Mouse (Mus musculus): ENCODE results near the gene Pard3. TPM values are rescaled to one million over a fixed set of nuclear protein-coding genes. Genes with fewer than 3 reads are reported as not detected.

Pard3 gene
- total RNA-seq, 2 experiments from 2014 or later = 16.7 to 21.5 TPM

DNA sequence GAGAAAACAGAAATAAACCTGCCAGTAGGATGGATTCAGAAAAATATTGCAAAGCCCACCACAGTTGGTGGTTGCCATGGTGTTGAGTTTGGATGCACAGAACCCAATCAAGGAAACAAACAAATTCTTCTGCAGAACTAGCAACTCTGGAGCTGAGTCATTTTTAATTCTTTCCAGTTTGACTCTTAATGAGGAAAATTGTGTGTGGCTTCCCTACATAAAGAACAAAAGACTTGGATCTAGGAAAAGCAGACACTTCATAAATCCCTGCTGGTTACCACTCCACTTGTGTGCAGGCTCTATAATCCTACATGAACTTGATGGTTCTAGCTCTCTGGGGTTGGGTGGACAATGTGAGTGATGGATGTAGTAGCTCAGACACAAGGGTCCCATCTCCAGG lies 298.1 kb downstream of the Pard3 start:
- intact Hi-C loops (cut with DNase I) = no loop called here
- no peak for DNase-seq (ENCODE audit: low spot score in 2 of 2)

DNA sequence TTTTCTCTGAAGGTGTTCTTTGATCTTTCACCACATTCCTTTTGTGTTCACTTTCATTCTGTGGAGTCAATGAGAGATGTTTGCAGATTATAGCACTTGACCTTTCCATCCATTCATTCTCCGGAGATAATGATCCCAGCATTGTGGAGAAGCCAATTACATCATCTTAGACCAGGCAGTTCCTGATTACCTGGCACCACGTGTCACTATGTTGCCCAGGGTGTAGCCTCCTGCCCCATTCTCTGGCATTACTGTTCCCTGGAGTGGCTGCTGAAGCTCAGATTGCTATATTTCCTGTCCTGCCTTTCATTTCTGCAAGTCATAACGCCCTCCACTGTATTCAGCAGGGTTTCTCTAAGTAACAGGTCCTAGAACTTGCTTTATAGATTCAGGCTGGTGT lies 304.7 kb downstream of the Pard3 start:
- no peak for DNase-seq (ENCODE audit: low spot score in 2 of 2)
- intact Hi-C loops (cut with DNase I) = no loop called here

GRCm38 (mm10) chr8:127371326-127371949 lies 307.7 kb downstream of the Pard3 start:
- DNase-seq (ENCODE audit: low spot score in 2 of 2) = no peak
- intact Hi-C loops (cut with DNase I) = no loop called here

- DNase-seq (ENCODE audit: low spot score in 2 of 2) = no peak
- intact Hi-C loops (cut with DNase I) = no loop called here
Measured at GRCm38 (mm10) chr8:127377775-127378174, 314.1 kb downstream of the Pard3 start.

GRCm38 (mm10) chr8:127378994-127379858 lies 315.5 kb downstream of the Pard3 start:
- intact Hi-C loops (cut with DNase I) = no loop called here
- peak in 1 of 2 experiments; percentile 10 for DNase-seq (ENCODE audit: low spot score in 2 of 2)

DNA sequence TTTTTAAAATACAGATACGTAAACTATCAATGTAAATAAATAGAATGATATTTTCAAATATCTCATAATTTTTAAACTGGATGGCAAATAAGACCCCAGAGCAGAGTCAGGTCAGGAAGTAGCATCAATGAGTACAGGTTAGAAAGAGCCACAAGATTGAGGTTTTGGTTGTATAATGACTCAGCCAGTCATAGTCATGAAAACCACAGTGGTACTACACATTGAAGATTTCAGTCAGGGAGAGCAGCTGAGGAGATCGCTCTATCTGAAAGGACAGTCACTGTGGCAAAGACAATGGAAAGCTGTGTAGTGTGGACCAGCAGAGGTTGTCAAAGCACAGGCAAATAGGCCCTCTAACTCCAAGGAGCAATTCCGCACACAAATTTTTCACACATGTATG lies 317.6 kb downstream of the Pard3 start:
- intact Hi-C loops (cut with DNase I) = no loop called here
- no peak for DNase-seq (ENCODE audit: low spot score in 2 of 2)

GRCm38 (mm10) chr8:127392700-127393099 lies 329.0 kb downstream of the Pard3 start:
- intact Hi-C loops (cut with DNase I) = no loop called here
- no peak for DNase-seq (ENCODE audit: low spot score in 2 of 2)

GRCm38 (mm10) chr8:127395488-127395887 lies 331.8 kb downstream of the Pard3 start:
- no peak for DNase-seq (ENCODE audit: low spot score in 2 of 2)
- intact Hi-C loops (cut with DNase I) = no loop called here

DNA sequence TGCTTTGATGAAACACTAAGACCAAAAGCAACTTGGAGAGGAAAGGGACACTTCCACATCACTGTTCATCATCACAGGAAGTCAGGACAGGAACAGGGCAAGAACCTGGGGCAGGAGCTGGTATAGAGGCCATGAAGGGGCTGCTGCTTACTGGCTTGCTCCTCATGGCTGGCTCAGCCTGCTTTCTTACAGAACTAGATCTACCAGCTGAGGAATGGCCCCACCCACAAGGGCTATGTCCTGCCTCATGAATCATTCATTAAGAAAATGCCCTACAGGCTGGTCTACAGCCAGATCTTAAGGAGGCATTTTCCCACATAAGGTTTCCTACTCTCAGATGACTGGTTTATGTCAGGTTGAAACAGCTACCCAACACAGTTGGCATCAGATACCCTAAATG lies 342.1 kb downstream of the Pard3 start:
- intact Hi-C loops (cut with DNase I) = no loop called here
- DNase-seq (ENCODE audit: low spot score in 2 of 2) = no peak

- intact Hi-C loops (cut with DNase I) = no loop called here
- no peak for DNase-seq (ENCODE audit: low spot score in 2 of 2)
Measured at GRCm38 (mm10) chr8:127410606-127411005, 346.9 kb downstream of the Pard3 start.

GRCm38 (mm10) chr8:127411190-127411848 lies 347.6 kb downstream of the Pard3 start:
- no peak for DNase-seq (ENCODE audit: low spot score in 2 of 2)
- intact Hi-C loops (cut with DNase I) = no loop called here

DNA sequence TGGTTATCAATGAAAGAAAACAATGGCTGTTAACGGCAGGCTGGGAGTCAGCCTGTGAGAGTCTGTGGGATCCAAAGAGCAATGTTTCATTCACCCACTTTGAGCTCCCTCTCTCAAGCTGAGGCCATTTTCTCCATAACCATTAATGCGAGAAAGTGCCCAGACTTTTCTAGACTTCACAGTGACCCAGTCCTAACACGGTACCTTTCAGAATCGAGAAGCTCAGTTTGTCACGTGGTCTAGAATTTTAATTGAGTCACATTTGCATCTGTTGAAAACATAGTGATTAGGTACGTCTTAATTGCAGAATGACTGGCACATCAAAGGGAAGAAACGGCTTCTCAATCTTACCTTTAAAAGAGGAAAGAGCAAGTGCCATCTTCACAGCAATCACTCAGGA lies 359.3 kb downstream of the Pard3 start:
- DNase-seq (ENCODE audit: low spot score in 2 of 2) = no peak
- intact Hi-C loops (cut with DNase I) = no loop called here

DNA sequence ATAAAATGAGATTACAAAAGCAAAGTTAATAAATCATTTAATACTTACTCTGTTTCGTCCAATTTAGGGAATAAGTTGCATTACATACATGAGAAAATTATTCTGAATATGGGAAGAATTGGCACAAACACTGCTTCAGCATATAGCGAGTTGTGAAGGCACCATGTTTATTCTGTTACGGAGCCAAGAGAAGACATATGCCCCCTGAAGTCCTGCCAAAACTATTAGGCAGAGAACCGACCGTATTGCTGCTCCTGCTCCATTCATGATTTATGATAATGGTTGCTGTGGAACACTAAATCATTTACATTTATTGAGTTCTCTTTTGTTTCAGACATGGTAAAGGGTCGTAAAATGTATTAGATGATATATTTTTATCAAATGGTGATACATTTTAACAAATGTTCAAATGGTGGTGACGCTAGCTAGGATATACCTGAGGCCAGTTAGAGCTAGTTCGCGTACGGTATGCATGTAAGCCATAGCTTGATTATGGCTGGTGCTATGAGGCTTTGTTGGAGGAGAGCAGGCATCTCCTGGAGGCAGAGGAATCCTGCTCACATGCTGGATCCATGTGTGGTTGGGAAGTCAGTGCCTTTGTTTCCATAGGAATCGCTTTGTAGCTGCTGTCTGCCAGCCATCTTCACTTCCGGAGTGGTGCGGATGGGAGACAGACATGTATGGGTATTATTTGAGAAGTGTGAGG lies 360.7 kb downstream of the Pard3 start:
- intact Hi-C loops (cut with DNase I) = no loop called here
- DNase-seq (ENCODE audit: low spot score in 2 of 2) = no peak

DNA sequence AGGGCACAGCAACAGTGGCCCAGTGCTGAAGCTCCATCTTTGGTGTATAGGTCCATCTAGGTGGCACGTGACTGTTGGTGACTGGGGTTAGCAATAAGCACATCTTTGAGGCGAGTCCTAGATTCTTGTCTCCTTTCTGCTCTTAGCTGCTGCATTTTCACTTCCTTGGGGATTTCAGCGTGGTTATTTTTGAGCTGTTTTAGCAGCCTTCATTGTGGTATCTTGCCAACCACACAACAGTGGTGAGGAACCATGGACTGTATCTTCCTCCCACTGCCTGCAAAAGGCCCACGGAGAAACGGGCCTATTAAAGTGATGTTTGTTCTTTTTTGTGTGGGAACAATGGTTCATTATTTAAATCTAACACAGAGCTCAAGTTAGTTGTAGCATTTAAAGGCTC lies 363.2 kb downstream of the Pard3 start:
- intact Hi-C loops (cut with DNase I) = no loop called here

GRCm38 (mm10) chr8:127428004-127428403 lies 364.3 kb downstream of the Pard3 start:
- DNase-seq (ENCODE audit: low spot score in 2 of 2) = no peak
- intact Hi-C loops (cut with DNase I) = no loop called here

More for the DNA sequence above, 363.2 kb downstream of the Pard3 start:
- peak in 1 of 2 experiments; percentile 21 for DNase-seq (ENCODE audit: low spot score in 2 of 2)

- intact Hi-C loops (cut with DNase I) = no loop called here
- no peak for DNase-seq (ENCODE audit: low spot score in 2 of 2)
Measured at GRCm38 (mm10) chr8:127431236-127431635, 367.5 kb downstream of the Pard3 start.

DNA sequence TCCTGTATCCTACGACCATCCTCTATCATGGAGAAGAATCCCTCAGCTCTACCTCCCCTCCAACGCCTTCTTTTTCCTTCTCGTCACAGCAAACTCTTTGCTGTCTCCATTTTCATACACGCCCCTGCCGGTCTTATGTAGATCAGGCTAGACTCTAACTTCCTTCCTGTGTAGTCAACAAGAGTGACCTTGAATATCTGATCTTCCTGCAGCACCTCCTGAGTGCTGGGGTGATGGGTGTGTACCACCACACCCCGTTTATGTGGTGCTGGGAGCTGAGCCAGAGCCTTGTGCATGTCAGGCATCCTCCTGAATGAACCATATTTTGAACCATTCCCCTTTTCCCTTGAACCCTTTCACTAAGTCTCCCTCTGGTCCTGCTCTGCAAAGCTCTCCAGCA lies 372.3 kb downstream of the Pard3 start:
- no peak for DNase-seq (ENCODE audit: low spot score in 2 of 2)
- intact Hi-C loops (cut with DNase I) = loop anchor here (5.0 kb wide), 1 partner anchor 921 kb away; the partner anchor contains the start of gene Nrp1

DNA sequence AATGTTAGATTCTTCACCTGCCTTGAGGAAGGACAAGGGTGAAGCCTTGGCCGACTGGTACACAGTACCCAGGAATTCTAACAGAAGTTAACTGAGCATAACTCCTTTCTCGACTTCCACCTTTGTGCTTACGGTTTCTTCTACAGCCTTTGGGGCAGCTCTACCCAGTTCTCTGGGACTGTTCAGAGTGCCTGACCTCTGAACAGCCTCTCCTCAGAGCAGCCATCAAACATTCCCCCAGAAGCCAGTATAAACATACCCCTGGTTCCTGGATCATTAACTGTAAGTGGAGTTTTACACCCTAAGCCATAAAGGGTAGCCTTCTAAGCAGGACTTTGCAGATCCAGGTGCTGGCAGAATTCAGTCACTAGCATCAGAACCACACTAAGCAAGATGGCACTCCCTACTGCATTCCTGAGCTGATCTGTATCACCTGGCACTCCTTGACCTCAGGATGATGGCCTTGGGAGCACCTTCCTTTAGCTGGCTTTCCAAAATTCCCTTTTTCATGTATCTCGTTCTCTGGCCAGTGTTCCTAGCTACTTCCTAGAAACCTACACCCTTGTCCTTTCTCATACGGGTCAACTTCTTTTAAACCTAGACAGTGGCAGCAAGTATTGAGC lies 374.0 kb downstream of the Pard3 start:
- no peak for DNase-seq (ENCODE audit: low spot score in 2 of 2)
- intact Hi-C loops (cut with DNase I) = loop anchor here (5.0 kb wide), 1 partner anchor 920 kb away; the partner anchor contains the start of gene Nrp1

- DNase-seq (ENCODE audit: low spot score in 2 of 2) = peak in 1 of 2 experiments; percentile 40
- intact Hi-C loops (cut with DNase I) = loop anchor here (5.0 kb wide), 1 partner anchor 918 kb away; the partner anchor contains the start of gene Nrp1
Measured at GRCm38 (mm10) chr8:127438625-127439391, 375.1 kb downstream of the Pard3 start.

Data from left cerebral cortex, postnatal 36 days (tissue).